Mouse (Mus musculus): ENCODE results near the gene Wdhd1.

The Wdhd1 gene

DNA sequence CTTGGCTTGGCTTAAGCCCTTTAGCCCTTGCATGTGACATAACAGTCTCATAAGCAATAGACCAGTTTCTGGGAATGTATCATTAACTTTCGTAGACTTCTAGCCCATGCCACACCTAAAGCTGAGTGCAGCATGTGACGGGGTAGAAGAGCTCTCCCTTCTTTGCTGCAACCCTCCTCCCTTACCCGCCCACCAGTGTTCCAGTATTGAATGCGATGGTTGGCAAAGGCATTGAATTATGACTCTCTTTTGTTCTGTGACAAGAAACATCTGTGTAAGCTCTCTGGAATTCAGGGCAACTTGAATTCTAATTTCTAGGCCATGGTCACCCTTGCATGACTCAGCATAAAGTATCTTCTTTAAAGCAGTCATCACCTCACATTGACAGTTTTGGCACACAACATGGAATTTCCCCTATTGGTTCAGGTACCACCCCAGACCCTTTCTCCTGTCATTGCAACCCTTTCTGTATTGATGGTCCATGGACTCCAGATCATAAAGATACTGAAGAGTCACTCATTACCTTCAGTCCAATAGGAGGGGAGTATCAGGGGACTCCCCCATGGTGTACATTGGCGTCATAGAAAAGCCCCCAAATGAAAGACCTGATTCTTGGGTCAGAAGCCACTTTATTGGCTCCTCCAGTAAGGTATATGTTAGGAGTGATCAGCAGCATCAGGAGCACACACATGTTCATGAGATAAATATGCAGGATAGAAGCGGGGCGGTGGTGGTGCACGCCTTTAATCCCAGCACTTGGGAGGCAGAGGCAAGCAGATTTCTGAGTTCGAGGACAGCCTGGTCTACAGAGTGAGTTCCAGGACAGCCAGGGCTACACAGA, 57.7 kb downstream of the Wdhd1 start:
- DNase-seq, result no peak

GRCm38 (mm10) chr14:47216541-47216940, 60.1 kb downstream of the Wdhd1 start:
- DNase-seq, result no peak

GRCm38 (mm10) chr14:47214367-47214766, 62.3 kb downstream of the Wdhd1 start:
- no peak for DNase-seq

- DNase-seq, result no peak
Observed at GRCm38 (mm10) chr14:47213305-47213704, 63.4 kb downstream of the Wdhd1 start.

- no peak for DNase-seq
Observed at GRCm38 (mm10) chr14:47209669-47210164, 66.9 kb downstream of the Wdhd1 start.

DNA sequence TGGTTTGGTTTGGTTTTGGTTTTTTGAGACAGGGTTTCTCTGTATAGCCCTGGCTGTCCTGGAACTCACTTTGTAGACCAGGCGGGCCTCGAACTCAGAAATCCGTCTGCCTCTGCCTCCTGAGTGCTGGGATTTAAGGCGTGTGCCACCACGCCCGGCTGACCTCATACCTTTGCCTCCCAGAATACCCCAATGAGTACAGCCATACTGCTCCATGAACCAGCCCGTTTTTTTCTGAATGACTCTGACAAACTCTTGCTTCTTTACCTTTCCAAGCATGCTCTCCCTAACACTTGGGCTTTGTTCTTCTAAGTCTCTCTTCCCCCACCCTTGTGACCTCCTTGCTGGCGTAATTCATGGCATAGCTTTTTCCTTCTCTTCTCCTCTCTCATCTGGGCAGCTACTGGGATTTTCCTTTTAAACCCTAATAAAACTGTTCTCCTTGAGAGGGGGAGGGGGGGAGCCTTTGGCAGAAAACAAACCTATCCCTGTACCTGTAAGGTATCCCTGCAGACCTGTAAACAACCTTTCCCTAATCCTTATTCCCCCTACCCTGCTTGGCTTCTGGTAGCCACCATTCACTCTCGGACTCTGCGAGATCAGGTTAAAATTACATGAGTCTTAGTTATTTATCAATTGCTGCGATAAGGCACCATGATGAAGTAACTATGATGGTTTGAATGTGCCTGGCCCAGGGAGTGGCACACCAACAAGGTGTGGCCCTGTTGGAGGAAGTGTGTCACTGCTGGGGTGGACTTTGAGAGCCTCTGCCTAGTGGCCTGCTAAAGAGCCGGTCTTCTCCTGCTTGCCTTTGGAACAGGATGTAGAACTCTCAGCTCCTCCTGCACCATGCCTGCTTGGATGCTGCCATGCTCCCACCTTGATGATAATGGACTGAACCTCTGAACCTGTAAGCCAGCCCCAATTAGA, 67.8 kb downstream of the Wdhd1 start:
- no peak for DNase-seq

DNA sequence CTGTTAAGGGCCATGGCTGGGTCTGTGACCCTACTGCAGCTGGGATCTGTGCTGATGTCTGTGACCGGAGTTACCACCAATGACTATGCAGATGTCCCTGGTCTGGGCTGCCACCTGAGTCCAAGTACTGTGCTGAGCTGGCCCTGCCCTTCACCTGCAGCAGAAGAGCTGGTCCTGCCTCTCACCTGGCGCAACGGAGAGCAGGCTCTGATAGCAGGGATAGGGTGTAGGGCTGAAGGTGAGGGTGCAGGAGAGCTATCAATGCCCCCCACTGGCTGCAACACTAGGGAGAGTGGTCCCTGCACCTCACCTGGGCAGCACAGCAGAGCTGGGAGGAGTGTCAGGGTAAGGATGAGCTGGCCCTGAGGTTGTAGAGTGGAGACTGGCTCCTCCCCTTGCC, 70.1 kb downstream of the Wdhd1 start:
- no peak for DNase-seq

DNA sequence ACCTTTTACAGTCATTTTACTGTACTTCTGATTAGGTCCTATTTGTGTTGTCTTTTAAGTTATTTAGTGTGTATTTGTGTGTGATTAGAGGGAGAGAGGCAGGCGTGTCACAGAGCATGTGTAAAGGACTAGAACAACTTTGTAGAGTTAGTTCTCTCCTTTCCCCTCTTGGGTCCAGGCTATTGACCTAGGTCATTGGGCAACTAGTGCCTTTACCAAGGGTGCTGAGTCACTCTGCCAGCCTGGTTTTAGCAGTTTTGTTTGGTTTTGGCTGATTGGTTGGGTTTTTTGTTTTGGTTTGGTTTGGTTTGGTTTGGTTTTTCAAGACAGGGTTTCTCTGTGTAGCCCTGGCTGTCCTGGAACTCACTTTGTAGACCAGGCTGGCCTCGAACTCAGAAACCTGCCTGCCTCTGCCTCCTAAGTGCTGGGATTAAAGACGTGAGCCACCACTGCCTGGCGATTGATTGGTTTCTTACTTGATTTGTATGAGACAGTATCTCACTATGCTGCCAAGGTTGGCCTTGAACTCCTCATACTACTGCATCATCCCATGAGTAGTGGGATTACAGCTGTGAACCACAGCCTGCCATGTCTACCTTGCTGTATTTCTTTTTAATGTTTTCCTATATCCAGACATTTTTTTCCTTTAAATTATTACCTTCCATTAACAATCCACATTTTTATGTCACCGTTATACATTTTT, 71.2 kb downstream of the Wdhd1 start:
- DNase-seq, result no peak

DNA sequence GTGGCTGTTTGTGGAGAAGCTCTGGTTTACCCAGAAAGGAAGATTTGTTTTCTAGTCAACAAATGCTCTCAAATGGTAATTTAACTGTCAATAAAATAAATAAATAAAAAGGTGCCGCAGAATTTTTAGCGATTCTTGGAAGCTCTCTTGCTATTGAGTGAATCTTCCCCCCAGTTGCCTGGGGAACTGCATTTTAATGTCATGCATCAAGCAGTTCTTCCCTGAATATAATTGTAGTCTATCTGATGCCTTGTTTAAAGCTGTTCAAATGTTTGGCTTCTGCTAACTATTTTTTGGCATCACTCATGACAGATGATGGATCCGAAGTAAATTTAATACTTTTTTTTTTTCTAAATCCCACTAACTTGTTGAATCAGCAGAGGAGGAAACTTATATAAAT, 79.3 kb downstream of the Wdhd1 start:
- no peak for DNase-seq

GRCm38 (mm10) chr14:47196711-47197110, 79.9 kb downstream of the Wdhd1 start:
- DNase-seq, result no peak

- no peak for DNase-seq
Observed at GRCm38 (mm10) chr14:47194096-47194495, 82.6 kb downstream of the Wdhd1 start.

DNA sequence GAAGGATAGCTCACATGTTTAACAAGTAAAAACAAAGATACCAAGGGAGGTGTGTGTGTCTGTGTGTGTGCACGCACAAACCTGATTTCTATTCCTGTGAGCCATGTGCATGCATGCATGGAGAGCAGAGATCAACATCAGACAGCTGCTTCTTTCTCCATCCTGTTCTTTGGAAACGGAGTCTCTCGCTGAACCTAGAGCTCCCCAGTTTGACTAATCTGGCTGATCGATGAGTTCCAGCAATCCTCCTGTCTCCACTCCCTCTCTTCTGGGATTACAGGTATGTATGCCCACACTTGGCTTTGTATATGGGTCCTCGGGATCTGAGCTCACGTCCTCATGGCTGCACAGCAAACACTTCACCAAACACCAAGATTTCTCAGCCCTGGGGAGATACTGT, 83.2 kb downstream of the Wdhd1 start:
- DNase-seq, result no peak

- DNase-seq, result no peak
Observed at GRCm38 (mm10) chr14:47191861-47192260, 84.8 kb downstream of the Wdhd1 start.
